Mouse (Mus musculus): ENCODE measurements at regions not wholly inside any gene's neighbourhood (a gene's known extent, or its start where the extent isn't known, plus 50 kb on each side); places are given as distances from the start of the nearest gene placed in this dataset.

DNA sequence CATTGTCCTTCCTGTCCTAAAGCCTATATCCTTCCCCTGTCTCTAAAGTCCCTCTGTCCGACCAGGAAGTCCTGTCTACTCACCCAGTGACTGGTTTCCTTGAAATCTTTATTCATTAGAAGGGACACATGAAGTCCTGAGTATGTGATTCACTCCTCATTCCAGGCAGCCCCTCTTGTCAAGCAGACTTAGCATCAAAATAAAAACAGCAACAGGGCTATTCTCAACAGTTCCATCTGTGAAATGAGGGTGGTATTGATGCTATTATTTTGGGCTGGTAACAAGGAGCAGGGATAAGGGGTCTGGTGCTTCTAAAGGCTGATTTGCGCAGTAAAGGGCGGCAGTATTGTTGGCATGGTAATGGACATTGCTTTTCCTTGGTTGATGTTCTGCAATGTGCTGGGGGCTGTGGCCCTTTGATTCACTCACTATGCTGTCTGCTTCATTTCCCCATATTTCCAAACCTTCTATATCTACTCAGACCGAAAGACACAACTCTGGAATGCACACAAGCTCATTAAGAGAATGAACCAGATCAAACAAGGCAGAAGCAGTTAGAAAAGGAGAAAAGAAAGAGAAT is 2955.6 kb upstream of the Lrrc6 start:
- Histone ChIP-seq H3K27ac (ENCODE audit: low read length) (no peak overlapping the region), H3K4me2 (ENCODE audit: low read depth, low read length) (no peak overlapping the region), H3K36me3 (ENCODE audit: control insufficient read depth, insufficient read depth, low read length) (no peaks in the 10 kb centered on the region), H3K9ac (ENCODE audit: low read length) (no peak overlapping the region), H3K4me1 (ENCODE audit: control insufficient read depth, insufficient read depth, low read length) (no peaks in the 10 kb centered on the region; the same call in 1 of the 2 replicates), H3K9me3 (replicated peaks; ENCODE audit: control insufficient read depth, low read length) (no peaks in the 10 kb centered on the region), H3K27me3 (ENCODE audit: control insufficient read depth, insufficient read depth, low read length) (no peaks in the 10 kb centered on the region), H3K4me3 (replicated peaks; ENCODE audit: low read length) (no peak overlapping the region)
- WGBS: 91% methylated on average over 4 of the region's 4 CpGs
- ATAC-seq (ENCODE audit: insufficient read depth, low FRiP score): no peak

DNA sequence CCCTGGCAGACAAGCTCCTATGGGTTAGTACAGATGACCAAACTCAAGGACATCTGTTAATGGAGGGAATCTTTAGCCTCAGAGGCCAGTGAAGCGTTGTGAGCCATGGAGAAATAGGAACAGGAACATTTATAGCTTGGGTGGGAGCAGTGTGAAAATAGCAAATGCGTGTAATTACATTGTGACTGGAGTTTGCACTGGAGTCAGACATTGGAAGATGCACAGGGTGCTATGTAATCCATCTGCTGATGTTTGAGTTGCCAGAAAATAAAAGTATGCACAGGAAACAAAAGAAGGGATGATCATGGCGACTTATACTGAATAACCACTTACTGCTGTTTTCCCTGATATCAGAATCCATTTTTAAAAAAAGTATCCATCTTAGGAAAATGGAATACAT is 2940.3 kb upstream of the Lrrc6 start:
- H3K9ac ChIP-seq (ENCODE audit: low read length): no peak overlapping the region
- 77% methylated on average over 3 of the region's 3 CpGs for WGBS
- no peaks in the 10 kb centered on the region for H3K4me1 ChIP-seq (ENCODE audit: control insufficient read depth, insufficient read depth, low read length)
- no peak for ATAC-seq (ENCODE audit: insufficient read depth, low FRiP score)
- no peak overlapping the region for H3K4me2 ChIP-seq (ENCODE audit: low read depth, low read length)
- H3K27ac ChIP-seq (ENCODE audit: low read length): no peak overlapping the region
- H3K27me3 ChIP-seq (ENCODE audit: control insufficient read depth, insufficient read depth, low read length): no peaks in the 10 kb centered on the region
- no peak overlapping the region for H3K4me3 ChIP-seq (replicated peaks; ENCODE audit: low read length)
- no peaks in the 10 kb centered on the region for H3K36me3 ChIP-seq (ENCODE audit: control insufficient read depth, insufficient read depth, low read length)
- no peaks in the 10 kb centered on the region for H3K9me3 ChIP-seq (replicated peaks; ENCODE audit: control insufficient read depth, low read length)

DNA sequence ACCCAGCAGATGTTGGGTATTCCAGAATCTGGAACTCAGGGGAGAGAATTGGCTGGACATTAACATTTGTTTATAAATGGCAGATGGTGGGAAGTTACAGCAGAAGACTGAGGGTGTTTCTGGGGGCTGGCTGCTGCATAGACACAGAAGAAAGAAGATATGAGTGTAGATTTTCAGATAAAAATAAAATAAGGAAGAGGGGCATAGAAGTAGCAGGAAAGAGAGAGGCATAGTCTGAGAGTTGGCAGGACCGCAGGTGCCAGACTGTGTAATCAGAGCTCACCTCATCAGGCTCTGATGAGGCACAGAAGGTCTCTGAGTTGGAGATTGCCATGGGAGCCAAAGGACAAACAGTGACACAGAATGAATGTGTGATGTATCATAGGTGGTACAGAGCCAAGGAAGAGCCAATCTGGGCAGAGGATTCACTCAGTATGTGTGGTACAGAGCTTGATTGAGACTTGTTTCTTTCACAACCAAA is 2912.9 kb upstream of the Lrrc6 start:
- H3K36me3 ChIP-seq (ENCODE audit: control insufficient read depth, insufficient read depth, low read length): no peaks in the 10 kb centered on the region
- no peak overlapping the region for H3K9ac ChIP-seq (ENCODE audit: low read length)
- no peaks in the 10 kb centered on the region for H3K9me3 ChIP-seq (replicated peaks; ENCODE audit: control insufficient read depth, low read length)
- 93% methylated on average over 1 of the region's 1 CpGs for WGBS
- no peak for ATAC-seq (ENCODE audit: insufficient read depth, low FRiP score)
- no peaks in the 10 kb centered on the region for H3K27me3 ChIP-seq (ENCODE audit: control insufficient read depth, insufficient read depth, low read length)
- H3K4me3 ChIP-seq (replicated peaks; ENCODE audit: low read length): no peak overlapping the region
- no peak overlapping the region for H3K4me2 ChIP-seq (ENCODE audit: low read depth, low read length)
- H3K27ac ChIP-seq (ENCODE audit: low read length): no peak overlapping the region
- H3K4me1 ChIP-seq (ENCODE audit: control insufficient read depth, insufficient read depth, low read length): no peaks in the 10 kb centered on the region

DNA sequence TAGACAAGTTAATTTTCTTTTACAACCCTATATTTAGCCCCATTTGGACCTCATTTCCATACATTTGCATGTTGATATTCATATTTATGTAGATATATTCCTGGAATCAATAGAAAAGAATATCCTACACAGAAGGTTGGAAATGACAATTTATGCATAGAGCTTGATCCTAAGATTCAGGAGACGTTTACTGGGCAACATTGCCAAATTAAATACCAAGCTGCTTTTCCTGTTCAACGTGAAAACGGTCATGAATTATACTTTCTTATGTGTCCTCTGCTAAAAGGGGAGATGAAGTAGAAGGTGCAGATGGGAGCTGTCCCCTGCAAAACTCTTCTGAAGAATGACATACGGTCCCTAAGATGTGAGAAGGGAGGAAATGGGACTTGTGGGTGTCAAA is 2888.9 kb upstream of the Lrrc6 start:
- ATAC-seq (ENCODE audit: insufficient read depth, low FRiP score): no peak
- no peaks in the 10 kb centered on the region for H3K36me3 ChIP-seq (ENCODE audit: control insufficient read depth, insufficient read depth, low read length)

DNA sequence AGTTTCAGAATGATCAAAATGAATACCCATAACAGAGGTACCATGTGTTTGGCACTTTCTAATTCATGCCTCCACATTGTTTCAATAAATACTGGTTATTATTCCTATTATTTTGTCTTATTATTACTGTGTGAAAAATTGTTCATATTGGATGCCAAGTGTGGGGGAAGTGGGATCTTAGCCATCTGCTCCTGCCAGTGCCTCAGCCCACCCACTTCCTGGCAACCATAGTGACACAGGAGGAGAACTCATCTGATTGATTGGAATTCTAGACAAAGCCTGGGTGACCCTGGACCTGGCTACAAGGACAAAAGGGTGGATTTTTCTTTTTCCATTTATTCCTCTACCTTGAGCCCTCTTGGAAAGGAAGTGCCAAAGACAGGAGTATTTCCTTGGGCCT is 2886.8 kb upstream of the Lrrc6 start:
- H3K4me3 ChIP-seq (replicated peaks; ENCODE audit: low read length): no peak overlapping the region
- no peaks in the 10 kb centered on the region for H3K9me3 ChIP-seq (replicated peaks; ENCODE audit: control insufficient read depth, low read length)
- no peaks in the 10 kb centered on the region for H3K36me3 ChIP-seq (ENCODE audit: control insufficient read depth, insufficient read depth, low read length)
- no peak overlapping the region for H3K9ac ChIP-seq (ENCODE audit: low read length)
- H3K4me1 ChIP-seq (ENCODE audit: control insufficient read depth, insufficient read depth, low read length): no peaks in the 10 kb centered on the region
- H3K4me2 ChIP-seq (ENCODE audit: low read depth, low read length): no peak overlapping the region
- ATAC-seq (ENCODE audit: insufficient read depth, low FRiP score): no peak
- H3K27ac ChIP-seq (ENCODE audit: low read length): no peak overlapping the region
- H3K27me3 ChIP-seq (ENCODE audit: control insufficient read depth, insufficient read depth, low read length): no peaks in the 10 kb centered on the region

More for the DNA sequence above, 2888.9 kb upstream of the Lrrc6 start:
- Histone ChIP-seq H3K27ac (ENCODE audit: low read length) (no peak overlapping the region), H3K4me3 (replicated peaks; ENCODE audit: low read length) (no peak overlapping the region), H3K27me3 (ENCODE audit: control insufficient read depth, insufficient read depth, low read length) (no peaks in the 10 kb centered on the region), H3K4me1 (ENCODE audit: control insufficient read depth, insufficient read depth, low read length) (no peaks in the 10 kb centered on the region), H3K4me2 (ENCODE audit: low read depth, low read length) (no peak overlapping the region), H3K9me3 (replicated peaks; ENCODE audit: control insufficient read depth, low read length) (no peaks in the 10 kb centered on the region), H3K9ac (ENCODE audit: low read length) (no peak overlapping the region)
- 81% methylated on average over 4 of the region's 4 CpGs for WGBS

DNA sequence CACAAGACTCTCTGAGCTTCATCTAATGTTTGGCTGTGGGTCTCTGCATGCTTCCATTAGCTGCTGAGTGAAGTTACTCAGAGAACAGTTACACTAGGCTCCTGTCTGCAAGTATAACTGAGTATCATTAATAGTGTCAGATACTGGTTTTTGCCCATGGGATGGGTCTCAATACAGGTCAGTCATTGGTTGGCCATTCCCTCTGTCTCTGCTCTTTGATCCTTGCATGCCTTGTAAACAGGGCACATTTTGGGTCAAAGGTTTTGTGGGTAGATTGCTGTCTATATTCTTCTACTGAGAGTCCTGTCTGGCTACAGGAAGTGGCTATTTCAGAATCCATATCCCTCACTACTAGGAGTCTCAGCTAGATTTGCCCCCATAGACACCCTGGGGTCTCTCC is 2864.7 kb upstream of the Lrrc6 start:
- no peak overlapping the region for H3K9ac ChIP-seq (ENCODE audit: low read length)
- H3K27me3 ChIP-seq (ENCODE audit: control insufficient read depth, insufficient read depth, low read length): no peaks in the 10 kb centered on the region
- no peak for ATAC-seq (ENCODE audit: insufficient read depth, low FRiP score)
- no peak overlapping the region for H3K4me3 ChIP-seq (replicated peaks; ENCODE audit: low read length)
- no peak overlapping the region for H3K27ac ChIP-seq (ENCODE audit: low read length)
- H3K36me3 ChIP-seq (ENCODE audit: control insufficient read depth, insufficient read depth, low read length): no peaks in the 10 kb centered on the region
- H3K4me2 ChIP-seq (ENCODE audit: low read depth, low read length): no peak overlapping the region
- H3K4me1 ChIP-seq (ENCODE audit: control insufficient read depth, insufficient read depth, low read length): no peaks in the 10 kb centered on the region
- no peaks in the 10 kb centered on the region for H3K9me3 ChIP-seq (replicated peaks; ENCODE audit: control insufficient read depth, low read length)

DNA sequence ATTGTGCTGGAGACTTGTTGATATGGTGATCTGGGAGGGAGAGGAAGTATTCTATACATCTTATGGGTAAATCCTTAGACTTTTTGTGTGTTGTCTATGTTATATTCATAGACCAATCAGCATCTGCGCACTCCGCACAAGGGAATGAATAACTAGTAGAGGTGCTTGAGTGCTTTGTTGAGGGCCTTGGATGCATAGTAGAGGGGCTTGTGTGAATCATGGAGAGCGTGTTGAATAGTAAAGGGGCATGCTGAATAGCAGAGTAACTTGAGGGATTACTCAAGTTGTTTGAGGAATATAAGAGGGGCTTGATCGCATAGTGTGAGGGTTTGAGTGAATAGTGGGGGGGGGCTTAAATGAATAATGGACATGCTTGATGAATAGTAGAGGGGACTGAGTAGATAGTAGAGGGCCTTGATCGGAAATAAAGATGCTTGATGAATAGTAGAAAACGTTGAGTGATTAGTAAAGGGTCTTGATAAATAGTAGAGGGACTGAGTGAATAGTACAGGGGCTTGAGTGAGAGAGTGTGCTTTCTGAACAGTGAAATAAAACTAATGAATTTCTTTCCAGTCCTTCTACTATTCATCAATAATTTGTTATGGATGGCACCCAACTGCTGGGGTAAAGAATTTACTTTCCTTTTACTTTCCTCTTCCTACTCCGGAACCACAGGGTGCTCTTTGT is 2849.5 kb upstream of the Lrrc6 start:
- Histone ChIP-seq H3K4me2 (ENCODE audit: low read depth, low read length) (no peak overlapping the region), H3K27ac (ENCODE audit: low read length) (no peak overlapping the region), H3K36me3 (ENCODE audit: control insufficient read depth, insufficient read depth, low read length) (no peaks in the 10 kb centered on the region), H3K9ac (ENCODE audit: low read length) (no peak overlapping the region), H3K27me3 (ENCODE audit: control insufficient read depth, insufficient read depth, low read length) (no peaks in the 10 kb centered on the region), H3K4me1 (ENCODE audit: control insufficient read depth, insufficient read depth, low read length) (no peaks in the 10 kb centered on the region), H3K9me3 (replicated peaks; ENCODE audit: control insufficient read depth, low read length) (no peaks in the 10 kb centered on the region), H3K4me3 (replicated peaks; ENCODE audit: low read length) (no peak overlapping the region)
- ATAC-seq (ENCODE audit: insufficient read depth, low FRiP score): no peak
- WGBS: 85% methylated on average over 7 of the region's 7 CpGs

DNA sequence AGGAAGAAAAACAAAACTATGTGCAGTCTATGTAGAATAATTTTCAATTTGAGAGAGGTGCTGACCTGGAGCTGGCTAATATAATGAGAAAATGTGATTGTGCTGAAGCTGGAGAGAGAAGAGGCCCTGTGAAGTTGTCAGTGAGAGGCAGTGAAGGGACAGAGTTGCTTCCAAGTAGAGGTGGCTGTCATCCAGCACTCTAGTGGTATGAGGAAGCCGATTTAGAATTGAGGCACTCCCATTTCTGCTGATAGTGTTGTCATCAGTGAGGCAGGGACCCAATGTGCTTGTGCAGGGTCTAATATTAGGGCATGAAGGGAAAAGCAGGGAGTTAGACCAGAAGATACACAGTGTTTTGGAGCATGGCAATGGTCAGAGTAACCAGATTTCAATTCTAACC is 2845.4 kb upstream of the Lrrc6 start:
- Histone ChIP-seq H3K27me3 (ENCODE audit: control insufficient read depth, insufficient read depth, low read length) (no peaks in the 10 kb centered on the region), H3K4me3 (replicated peaks; ENCODE audit: low read length) (no peak overlapping the region), H3K4me2 (ENCODE audit: low read depth, low read length) (no peak overlapping the region), H3K4me1 (ENCODE audit: control insufficient read depth, insufficient read depth, low read length) (no peaks in the 10 kb centered on the region), H3K36me3 (ENCODE audit: control insufficient read depth, insufficient read depth, low read length) (no peaks in the 10 kb centered on the region), H3K9me3 (replicated peaks; ENCODE audit: control insufficient read depth, low read length) (no peaks in the 10 kb centered on the region), H3K9ac (ENCODE audit: low read length) (no peak overlapping the region), H3K27ac (ENCODE audit: low read length) (no peak overlapping the region)
- 82% methylated on average over 1 of the region's 1 CpGs for WGBS
- no peak for ATAC-seq (ENCODE audit: insufficient read depth, low FRiP score)

DNA sequence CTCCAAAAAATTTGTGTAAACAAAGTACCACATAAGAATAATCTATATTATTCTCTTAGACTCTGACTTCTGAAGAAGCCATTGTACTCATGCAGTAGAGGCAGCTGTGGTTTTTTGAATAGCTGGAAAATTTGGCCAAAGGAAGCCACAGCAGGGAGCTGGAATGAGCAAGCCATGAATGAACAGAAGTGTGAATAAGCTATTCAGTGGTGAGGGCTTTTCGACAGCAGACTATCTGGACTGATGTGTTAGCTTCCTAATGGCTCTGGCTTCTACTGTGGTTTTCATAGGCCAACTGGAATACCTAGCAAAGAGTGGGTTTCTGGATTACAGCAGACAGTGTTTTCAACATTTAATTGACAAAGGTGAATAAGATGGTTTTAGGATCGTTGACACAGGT is 2842.0 kb upstream of the Lrrc6 start:
- Histone ChIP-seq H3K4me1 (ENCODE audit: control insufficient read depth, insufficient read depth, low read length) (no peaks in the 10 kb centered on the region), H3K4me3 (replicated peaks; ENCODE audit: low read length) (no peak overlapping the region), H3K36me3 (ENCODE audit: control insufficient read depth, insufficient read depth, low read length) (no peaks in the 10 kb centered on the region), H3K27ac (ENCODE audit: low read length) (no peak overlapping the region), H3K4me2 (ENCODE audit: low read depth, low read length) (no peak overlapping the region), H3K27me3 (ENCODE audit: control insufficient read depth, insufficient read depth, low read length) (no peaks in the 10 kb centered on the region), H3K9ac (ENCODE audit: low read length) (no peak overlapping the region), H3K9me3 (replicated peaks; ENCODE audit: control insufficient read depth, low read length) (no peaks in the 10 kb centered on the region)
- ATAC-seq (ENCODE audit: insufficient read depth, low FRiP score): no peak
- WGBS: 76% methylated on average over 2 of the region's 2 CpGs

Measured in stomach, embryonic 16.5 days (tissue).